Mouse (Mus musculus): ENCODE measurements around the gene Pth. TPM values are rescaled to one million over a fixed set of nuclear protein-coding genes. Genes with fewer than 3 reads are reported as not detected.

Pth gene
- total RNA-seq, 2 experiments from 2014 or later, result not detected

GRCm38 (mm10) chr7:113347694-113348093 is 40.7 kb downstream of the Pth start:
- ATAC-seq (replicated peaks; ENCODE audit: low FRiP score, low TSS enrichment, poor library complexity, severe bottlenecking), result no peak

GRCm38 (mm10) chr7:113347271-113347670 is 41.1 kb downstream of the Pth start:
- no peak for ATAC-seq (replicated peaks; ENCODE audit: low FRiP score, low TSS enrichment, poor library complexity, severe bottlenecking)

Other genes starting within 250 kb of the Pth start
- gene Arntl, start 181.1 kb downstream of the Pth start, total RNA-seq (2014; fragmentation: Nextera tagmentation), result 10.7 and 28.0 TPM in 2 replicates
- gene Arntl, start 181.1 kb downstream of the Pth start, total RNA-seq (2017), result 7.5 and 8.2 TPM in 2 replicates
- gene Btbd10, start 19.2 kb downstream of the Pth start, total RNA-seq (2014; fragmentation: Nextera tagmentation), result 14.8 and 15.4 TPM in 2 replicates
- 15.8 and 23.2 TPM in 2 replicates for gene Btbd10, start 19.2 kb downstream of the Pth start, total RNA-seq (2017)
- 93.3 and 99.3 TPM in 2 replicates for gene Far1, start 125.3 kb upstream of the Pth start, total RNA-seq (2014; fragmentation: Nextera tagmentation)
- 79.9 and 107 TPM in 2 replicates for gene Far1, start 125.3 kb upstream of the Pth start, total RNA-seq (2017)

Data from megakaryocyte-erythroid progenitor cell, adult 5-6 weeks (primary cell).